Mouse (Mus musculus) stomach, embryonic 14.5 days (tissue): ENCODE measurements at regions not wholly inside any gene's neighbourhood (a gene's known extent, or its start where the extent isn't known, plus 50 kb on each side); places are given as distances from the start of the nearest gene placed in this dataset.

Experiments
- ATAC-seq: fragments of 200-750 bp; cut with Nextera tagmentation; 2 replicates; pipeline ENCODE4 v1.8.0; 2017; ENCODE audit warnings: low read depth, moderate TSS enrichment; ENCODE audit not compliant: insufficient number of reproducible peaks, insufficient read depth, low FRiP score
- H3K27ac ChIP-seq: fragments of 300-500 bp; sonication (generic); 2 replicates; pipeline ENCODE4 v1.5.1; 2014; ENCODE audit warnings: mild to moderate bottlenecking, low read length, moderate library complexity, mixed read lengths
- H3K27me3 ChIP-seq: fragments of 300-500 bp; sonication (generic); 2 replicates; pipeline ENCODE4 v1.6.1; 2014; ENCODE audit warnings: low read length, control low read depth, mixed read lengths; ENCODE audit not compliant: control insufficient read depth, insufficient read depth
- H3K36me3 ChIP-seq: fragments of 300-500 bp; sonication (generic); 2 replicates; pipeline ENCODE4 v1.6.1; 2014; ENCODE audit warnings: mild to moderate bottlenecking, control low read depth, low read length, moderate library complexity, mixed read lengths; ENCODE audit not compliant: control insufficient read depth, insufficient read depth
- H3K4me1 ChIP-seq: fragments of 300-500 bp; sonication (generic); 2 replicates; pipeline ENCODE4 v1.6.1; 2014; ENCODE audit warnings: low read length, control low read depth, mixed read lengths; ENCODE audit not compliant: control insufficient read depth, insufficient read depth
- H3K4me2 ChIP-seq: fragments of 300-500 bp; sonication (generic); replicated peaks from 2 replicates; pipeline ENCODE4 v1.6.1; 2014; ENCODE audit warnings: low read depth, low read length, control low read depth
- H3K4me3 ChIP-seq: fragments of 300-500 bp; sonication (generic); 2 replicates; pipeline ENCODE4 v1.5.1; 2014; ENCODE audit warnings: low read depth, low read length, control low read depth
- H3K9ac ChIP-seq: fragments of 300-500 bp; sonication (generic); replicated peaks from 2 replicates; pipeline ENCODE4 v1.6.1; 2014; ENCODE audit warnings: low read depth, mild to moderate bottlenecking, control low read depth, low read length, moderate library complexity, mixed read lengths
- H3K9me3 ChIP-seq: fragments of 300-500 bp; sonication (generic); 2 replicates; pipeline ENCODE4 v1.6.1; 2016; ENCODE audit warnings: low read depth, low read length, control low read depth; ENCODE audit not compliant: control insufficient read depth
- WGBS: fragments of 180-500 bp; shearing (Covaris S2); extraction: QIAGEN DNeasy Blood & Tissue Kit; methylation state at CpG from one replicate; pipeline ENCODE4 v1.1.7; 2014; 5-methylcytosine and 5-hydroxymethylcytosine counted together

DNA sequence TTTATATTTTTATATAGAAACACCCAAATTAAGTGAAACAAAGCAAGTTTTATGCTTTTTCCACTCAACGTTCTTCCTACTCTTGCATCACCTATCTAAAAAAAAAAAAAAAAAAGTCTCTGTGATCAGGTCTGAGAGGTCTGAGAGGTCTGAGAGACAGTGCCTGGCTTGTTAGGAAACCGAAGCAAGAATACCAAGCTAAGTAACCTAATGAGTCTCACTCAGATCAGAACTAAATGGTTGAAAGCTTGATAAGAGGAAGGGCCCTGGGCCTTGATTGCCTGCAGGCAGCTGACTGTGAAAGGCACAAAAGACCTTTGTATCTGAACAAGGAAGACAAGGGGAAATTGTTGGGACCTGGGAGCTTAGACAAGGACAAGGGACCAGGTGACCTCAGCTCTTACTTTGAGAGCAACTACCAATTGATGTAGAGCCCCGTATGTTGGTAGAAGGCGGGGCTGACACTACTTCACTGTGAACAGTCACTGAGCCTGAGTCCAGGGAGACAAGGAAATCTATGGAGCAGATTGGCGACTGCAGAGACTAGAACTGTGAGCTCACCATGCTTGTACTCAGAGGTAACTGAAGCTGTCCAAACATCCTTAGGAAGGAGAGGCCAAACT, 362.8 kb upstream of the Lrrc3b start:
- whole genome bisulfite sequencing: 70% methylated on average over 5 of the region's 5 CpGs
- Histone ChIP-seq H3K27me3 (no peaks in the 10 kb centered on the region), H3K27ac (no peak overlapping the region), H3K9ac (no peak overlapping the region), H3K9me3 (no peaks in the 10 kb centered on the region), H3K4me2 (no peak overlapping the region), H3K36me3 (no peaks in the 10 kb centered on the region), H3K4me3 (no peak overlapping the region), H3K4me1 (no peaks in the 10 kb centered on the region)
- peak; percentile 65 for ATAC-seq

DNA sequence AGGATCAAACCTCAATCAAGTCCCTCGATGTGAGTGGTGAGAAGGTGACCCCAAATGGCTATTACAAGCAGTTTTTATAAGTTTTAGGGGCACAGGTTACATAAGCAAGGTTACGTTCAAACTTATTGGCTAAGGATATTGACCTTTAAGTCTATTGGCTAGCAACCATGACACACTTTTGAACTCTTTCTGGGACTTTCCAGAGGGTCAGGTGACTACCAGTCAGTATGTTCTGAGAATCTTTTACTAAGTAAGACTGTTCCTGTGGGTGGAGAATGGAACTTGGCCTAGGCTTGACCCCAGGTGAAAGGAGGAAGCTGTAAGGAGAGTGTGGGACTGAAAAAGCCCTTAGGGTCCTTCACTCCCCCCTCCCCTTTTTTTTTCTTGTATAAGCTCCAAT, 370.3 kb upstream of the Lrrc3b start:
- no peak overlapping the region for H3K27ac ChIP-seq
- H3K4me2 ChIP-seq: no peak overlapping the region
- WGBS: 73% methylated on average over 2 of the region's 2 CpGs
- no peaks in the 10 kb centered on the region; the same call in 1 of the 2 replicates for H3K9me3 ChIP-seq
- H3K4me3 ChIP-seq: no peak overlapping the region
- no peak overlapping the region for H3K9ac ChIP-seq
- ATAC-seq: no peak
- H3K4me1 ChIP-seq: no peaks in the 10 kb centered on the region
- no peaks in the 10 kb centered on the region for H3K27me3 ChIP-seq
- no peaks in the 10 kb centered on the region for H3K36me3 ChIP-seq

DNA sequence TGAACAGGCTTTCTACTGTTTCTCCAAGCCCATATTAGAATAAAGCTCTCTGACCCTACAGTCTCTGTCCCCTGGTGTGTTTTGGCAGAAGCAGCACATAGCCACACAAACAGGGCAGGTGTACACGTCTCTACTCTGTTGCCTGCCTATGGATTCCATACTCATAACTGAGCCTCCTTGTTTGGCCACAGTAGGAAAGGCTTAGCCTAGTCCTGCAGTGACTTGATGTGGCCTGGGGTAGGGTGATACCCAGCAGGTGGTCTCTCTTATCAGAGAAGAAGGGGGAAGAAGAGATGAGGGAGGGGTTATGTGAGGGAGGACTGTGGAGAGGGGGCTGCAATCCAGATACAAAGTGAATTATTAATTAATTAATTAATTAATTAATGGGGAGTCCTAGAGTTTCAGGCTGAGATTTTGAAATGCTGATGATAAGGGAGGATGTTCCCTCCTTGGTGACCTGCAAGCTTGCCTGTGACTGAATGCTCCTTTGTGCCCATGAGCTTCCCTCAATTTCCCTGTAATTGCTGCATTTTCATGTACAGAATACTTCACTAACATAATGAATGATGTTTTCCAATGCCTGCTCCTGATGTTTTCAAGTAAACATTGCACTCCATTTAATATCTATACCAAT, 402.7 kb upstream of the Lrrc3b start:
- Histone ChIP-seq H3K4me3 (no peak overlapping the region), H3K36me3 (no peaks in the 10 kb centered on the region), H3K27ac (no peak overlapping the region), H3K4me2 (no peak overlapping the region), H3K9ac (no peak overlapping the region), H3K4me1 (no peaks in the 10 kb centered on the region), H3K9me3 (no peaks in the 10 kb centered on the region), H3K27me3 (no peaks in the 10 kb centered on the region)
- ATAC-seq: 0 out of 2 replicates have a peak, but pooled peaks have one; percentile 4
- 86% methylated on average over 1 of the region's 1 CpGs for WGBS

DNA sequence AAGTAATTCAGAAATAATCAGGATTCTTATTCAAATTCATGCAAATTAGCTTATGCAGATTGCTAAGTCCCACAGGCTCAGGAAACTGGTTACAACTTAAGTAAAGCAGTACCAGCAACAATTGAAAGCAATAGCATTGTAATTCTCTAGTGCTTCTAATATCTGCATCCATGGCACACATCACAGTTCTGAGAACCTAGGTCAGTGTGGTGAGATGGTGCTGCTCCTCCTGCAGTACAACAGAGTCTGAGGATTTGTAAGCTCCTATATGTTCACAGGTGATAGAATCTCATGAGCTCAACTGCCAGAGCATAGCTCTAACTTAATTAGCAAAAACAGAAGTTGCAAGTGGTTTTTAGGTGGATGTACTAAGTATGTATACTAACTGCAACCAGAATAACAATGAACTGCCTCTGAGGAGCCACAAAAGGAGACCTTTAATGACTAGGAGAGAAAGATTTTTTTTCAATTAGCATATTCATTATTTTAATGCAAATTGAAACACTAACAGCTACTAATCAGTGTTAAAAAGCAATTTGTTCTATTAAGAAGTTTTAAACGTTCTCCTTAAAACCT, 403.3 kb upstream of the Lrrc3b start:
- H3K27me3 ChIP-seq: no peaks in the 10 kb centered on the region
- no peaks in the 10 kb centered on the region for H3K36me3 ChIP-seq
- no peaks in the 10 kb centered on the region for H3K9me3 ChIP-seq
- H3K9ac ChIP-seq: no peak overlapping the region
- 44% methylated on average over 1 of the region's 1 CpGs for WGBS
- no peak for ATAC-seq
- H3K4me1 ChIP-seq: no peaks in the 10 kb centered on the region
- H3K4me3 ChIP-seq: no peak overlapping the region
- no peak overlapping the region for H3K4me2 ChIP-seq
- no peak overlapping the region for H3K27ac ChIP-seq

DNA sequence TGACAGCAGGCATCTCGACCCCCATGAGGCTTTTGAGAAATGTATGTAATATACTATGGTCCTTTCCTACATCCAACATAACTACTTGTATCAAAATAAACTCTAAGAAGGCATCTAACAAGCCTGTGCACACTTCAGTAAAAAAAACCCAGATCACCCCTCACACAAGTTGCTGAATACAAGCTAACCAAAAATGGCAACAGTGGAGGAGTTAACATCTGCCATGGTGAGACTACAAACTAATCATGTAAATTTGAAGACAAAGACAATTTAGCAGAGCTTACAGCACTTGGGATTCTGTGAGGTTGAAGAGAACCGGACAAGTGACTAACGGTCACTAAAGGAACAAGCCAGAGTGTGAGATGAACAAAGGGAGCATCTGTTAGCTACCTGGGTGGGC, 380.6 kb upstream of the Ngly1 start:
- no peaks in the 10 kb centered on the region for H3K36me3 ChIP-seq
- no peak overlapping the region for H3K4me3 ChIP-seq
- H3K4me1 ChIP-seq: no peaks in the 10 kb centered on the region
- no peak overlapping the region for H3K9ac ChIP-seq
- no peaks in the 10 kb centered on the region for H3K27me3 ChIP-seq
- H3K4me2 ChIP-seq: no peak overlapping the region
- ATAC-seq: no peak
- H3K27ac ChIP-seq: no peak overlapping the region
- no peaks in the 10 kb centered on the region for H3K9me3 ChIP-seq
- 65% methylated on average over 3 of the region's 3 CpGs for WGBS

DNA sequence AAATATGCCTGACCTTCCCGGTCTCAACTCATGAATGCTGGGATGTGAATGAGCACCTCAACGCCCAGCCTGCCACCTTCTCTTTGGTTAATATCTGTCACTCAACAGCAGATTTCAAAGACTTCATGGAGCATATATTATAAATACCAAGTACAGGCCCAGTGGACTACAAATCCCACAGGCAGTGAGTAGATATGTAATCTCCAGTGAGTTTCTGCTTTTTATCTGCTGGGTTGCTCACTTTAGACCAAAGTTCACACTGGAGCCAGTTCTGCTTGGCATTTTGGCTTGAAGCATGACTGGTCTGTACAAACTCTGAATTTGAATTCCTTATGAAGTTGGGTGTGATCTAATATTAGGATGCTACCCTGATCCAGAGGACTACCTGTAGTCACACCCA, 377.1 kb upstream of the Ngly1 start:
- 87% methylated on average over 2 of the region's 2 CpGs for WGBS
- no peak overlapping the region for H3K4me2 ChIP-seq
- H3K9ac ChIP-seq: no peak overlapping the region
- no peak overlapping the region for H3K27ac ChIP-seq
- no peaks in the 10 kb centered on the region for H3K4me1 ChIP-seq
- no peaks in the 10 kb centered on the region for H3K27me3 ChIP-seq
- no peaks in the 10 kb centered on the region for H3K9me3 ChIP-seq
- no peak overlapping the region for H3K4me3 ChIP-seq
- H3K36me3 ChIP-seq: no peaks in the 10 kb centered on the region
- no peak for ATAC-seq

DNA sequence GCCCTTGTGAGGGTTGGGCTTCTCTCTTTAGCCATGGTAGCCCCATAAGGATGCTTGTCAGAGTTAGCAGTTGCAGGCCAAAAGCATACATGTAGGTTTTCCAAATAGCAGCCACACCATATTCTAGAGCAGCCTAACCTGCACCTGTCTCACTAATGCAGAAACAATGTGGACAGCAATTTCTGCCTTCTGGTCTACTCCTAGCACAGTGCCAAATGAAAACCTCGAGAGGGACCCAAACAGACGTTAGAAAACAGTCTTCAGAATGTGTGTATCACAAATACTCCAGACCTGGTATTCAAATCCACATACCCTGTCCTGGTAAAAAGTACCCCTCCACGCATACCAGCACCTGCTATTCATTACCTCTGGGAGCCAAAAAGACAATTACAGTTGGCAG, 368.9 kb upstream of the Ngly1 start:
- Histone ChIP-seq H3K9me3 (no peaks in the 10 kb centered on the region), H3K36me3 (no peaks in the 10 kb centered on the region), H3K4me1 (no peaks in the 10 kb centered on the region), H3K27ac (no peak overlapping the region), H3K4me2 (no peak overlapping the region), H3K4me3 (no peak overlapping the region), H3K27me3 (no peaks in the 10 kb centered on the region), H3K9ac (no peak overlapping the region)
- no peak for ATAC-seq
- WGBS: 81% methylated on average over 3 of the region's 3 CpGs

DNA sequence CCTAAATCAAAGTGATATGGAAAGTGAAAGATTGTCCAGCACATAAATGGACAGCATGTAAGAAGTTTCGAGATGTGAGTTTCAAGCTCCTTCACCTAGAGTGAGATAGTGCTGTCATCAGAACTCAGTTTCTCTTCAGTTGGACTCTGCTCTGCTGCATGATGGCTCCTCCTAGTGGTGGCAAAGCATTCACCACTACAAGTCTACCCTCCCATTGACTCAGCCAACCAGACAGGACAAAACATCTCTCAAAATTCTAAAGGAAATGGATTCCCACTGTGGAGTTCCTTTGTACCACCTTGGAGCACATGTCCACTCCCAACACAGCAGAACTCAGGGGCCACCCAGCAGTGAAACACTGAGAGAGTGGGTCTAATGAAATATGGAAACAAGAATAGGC, 367.8 kb upstream of the Ngly1 start:
- Histone ChIP-seq H3K27ac (no peak overlapping the region), H3K9me3 (no peaks in the 10 kb centered on the region), H3K36me3 (no peaks in the 10 kb centered on the region), H3K4me1 (no peaks in the 10 kb centered on the region), H3K27me3 (no peaks in the 10 kb centered on the region), H3K4me2 (no peak overlapping the region), H3K9ac (no peak overlapping the region), H3K4me3 (no peak overlapping the region)
- no peak for ATAC-seq
- WGBS: 71% methylated on average over 1 of the region's 1 CpGs
